Mouse (Mus musculus) liver (tissue): ENCODE results near the gene Lifr.

ENCODE experiments used
- DNase-seq: peaks from one replicate; pipeline ENCODE4 v3.0.0-alpha.2; 2020; ENCODE audit warnings: mixed read lengths

Gene Lifr

GRCm38 (mm10) chr15:7090211-7090765 lies at the start of gene Lifr:
Gene Lifr, plus strand, starts transcription at chr15:7090614.
- no peak for DNase-seq

GRCm38 (mm10) chr15:7044081-7044749 lies 46.2 kb upstream of the Lifr start:
- no peak for DNase-seq

- DNase-seq, result no peak
Measured at GRCm38 (mm10) chr15:7045056-7045455, 45.4 kb upstream of the Lifr start.

GRCm38 (mm10) chr15:7047931-7048330 lies 42.5 kb upstream of the Lifr start:
- no peak for DNase-seq

GRCm38 (mm10) chr15:7048916-7049315 lies 41.5 kb upstream of the Lifr start:
- DNase-seq, result no peak

- no peak for DNase-seq
Measured at GRCm38 (mm10) chr15:7051666-7052065, 38.7 kb upstream of the Lifr start.

GRCm38 (mm10) chr15:7052117-7052516 lies 38.3 kb upstream of the Lifr start:
- no peak for DNase-seq

- no peak for DNase-seq
Measured at GRCm38 (mm10) chr15:7056851-7057250, 33.6 kb upstream of the Lifr start.

GRCm38 (mm10) chr15:7060522-7060921 lies 29.9 kb upstream of the Lifr start:
- no peak for DNase-seq

GRCm38 (mm10) chr15:7061995-7062697 lies 28.3 kb upstream of the Lifr start:
- no peak for DNase-seq

- no peak for DNase-seq
Measured at GRCm38 (mm10) chr15:7062698-7063009, 27.8 kb upstream of the Lifr start.

GRCm38 (mm10) chr15:7063521-7064240 lies 26.7 kb upstream of the Lifr start:
- DNase-seq, result no peak

- no peak for DNase-seq
Measured at GRCm38 (mm10) chr15:7064992-7065523, 25.4 kb upstream of the Lifr start.

GRCm38 (mm10) chr15:7065624-7066023 lies 24.8 kb upstream of the Lifr start:
- no peak for DNase-seq

GRCm38 (mm10) chr15:7066752-7067151 lies 23.7 kb upstream of the Lifr start:
- DNase-seq, result no peak

GRCm38 (mm10) chr15:7069374-7069773 lies 21.0 kb upstream of the Lifr start:
- DNase-seq, result no peak

GRCm38 (mm10) chr15:7070199-7070794 lies 20.1 kb upstream of the Lifr start:
- DNase-seq, result no peak

GRCm38 (mm10) chr15:7073269-7073668 lies 17.1 kb upstream of the Lifr start:
- DNase-seq, result no peak

- no peak for DNase-seq
Measured at GRCm38 (mm10) chr15:7075185-7075584, 15.2 kb upstream of the Lifr start.

- DNase-seq, result no peak
Measured at GRCm38 (mm10) chr15:7078356-7078755, 12.1 kb upstream of the Lifr start.

- DNase-seq, result no peak
Measured at GRCm38 (mm10) chr15:7079631-7080337, 10.6 kb upstream of the Lifr start.

- no peak for DNase-seq
Measured at GRCm38 (mm10) chr15:7080916-7081626, 9.3 kb upstream of the Lifr start.
